Mouse (Mus musculus): Measurements from ENCODE around the gene Ypel4. TPM values are rescaled to one million over a fixed set of nuclear protein-coding genes. Genes with fewer than 3 reads are reported as not detected.

The Ypel4 gene
- polyA plus RNA-seq, 1 experiment from 2014 or later, result 7.9 TPM

MicroRNAs within 50 kb of the gene (microRNA counts, 519-probe panel; counts per million panel counts)
- 4,711 counts per million, percentile 98 among the panel's probes with 10 or more counts for microRNA mmu-miR-130a

Small RNA genes within 50 kb of the gene (microRNA-seq; reads per million reads assigned to microRNA genes)
- 20,345 reads per million, percentile 97 among the genes with 10 or more reads in this experiment for gene Mir130a (ENCODE audit: borderline number of aligned reads)

Other genes starting within 250 kb of the Ypel4 start
- 49.9 and 52.7 TPM in 2 replicates for gene Ctnnd1, start 83.3 kb upstream of the Ypel4 start, polyA plus RNA-seq (2015; fragmentation: Nextera tagmentation; extraction: Ambion mirVana)
- 0.16 and 0.27 TPM in 2 replicates for gene Btbd18, start 75.0 kb upstream of the Ypel4 start, polyA plus RNA-seq (2015; fragmentation: Nextera tagmentation; extraction: Ambion mirVana)
- gene Selenoh, start 63.3 kb upstream of the Ypel4 start, polyA plus RNA-seq (2015; fragmentation: Nextera tagmentation; extraction: Ambion mirVana), result 230 and 231 TPM in 2 replicates
- gene Gm28635, start 56.0 kb upstream of the Ypel4 start, polyA plus RNA-seq (2015; fragmentation: Nextera tagmentation; extraction: Ambion mirVana), result not detected in 2 replicates
- 31.3 and 34.0 TPM in 2 replicates for gene Med19, start 55.7 kb upstream of the Ypel4 start, polyA plus RNA-seq (2015; fragmentation: Nextera tagmentation; extraction: Ambion mirVana)
- 92.6 and 96.0 TPM in 2 replicates for gene Tmx2, start 54.9 kb upstream of the Ypel4 start, polyA plus RNA-seq (2015; fragmentation: Nextera tagmentation; extraction: Ambion mirVana)
- 28.1 and 28.9 TPM in 2 replicates for gene Zdhhc5, start 18.9 kb upstream of the Ypel4 start, polyA plus RNA-seq (2015; fragmentation: Nextera tagmentation; extraction: Ambion mirVana)
- 27.9 and 29.1 TPM in 2 replicates for gene Clp1, start 6.7 kb upstream of the Ypel4 start, polyA plus RNA-seq (2015; fragmentation: Nextera tagmentation; extraction: Ambion mirVana)
- 7.0 and 9.0 TPM in 2 replicates for gene Gm19426, start 9.6 kb downstream of the Ypel4 start, polyA plus RNA-seq (2015; fragmentation: Nextera tagmentation; extraction: Ambion mirVana)
- gene Serping1, start 41.4 kb downstream of the Ypel4 start, polyA plus RNA-seq (2015; fragmentation: Nextera tagmentation; extraction: Ambion mirVana), result 40.0 and 48.0 TPM in 2 replicates
- gene Ube2l6, start 64.8 kb downstream of the Ypel4 start, polyA plus RNA-seq (2015; fragmentation: Nextera tagmentation; extraction: Ambion mirVana), result 35.3 and 36.7 TPM in 2 replicates
- 0.33 and 0.53 TPM in 2 replicates for gene Smtnl1, start 88.6 kb downstream of the Ypel4 start, polyA plus RNA-seq (2015; fragmentation: Nextera tagmentation; extraction: Ambion mirVana)
- gene Timm10, start 92.9 kb downstream of the Ypel4 start, polyA plus RNA-seq (2015; fragmentation: Nextera tagmentation; extraction: Ambion mirVana), result 45.7 and 49.7 TPM in 2 replicates
- 13.7 and 15.8 TPM in 2 replicates for gene Slc43a1, start 104.8 kb downstream of the Ypel4 start, polyA plus RNA-seq (2015; fragmentation: Nextera tagmentation; extraction: Ambion mirVana)
- 1.1 and 2.0 TPM in 2 replicates for gene Rtn4rl2, start 152.7 kb downstream of the Ypel4 start, polyA plus RNA-seq (2015; fragmentation: Nextera tagmentation; extraction: Ambion mirVana)
- gene Slc43a3, start 202.5 kb downstream of the Ypel4 start, polyA plus RNA-seq (2015; fragmentation: Nextera tagmentation; extraction: Ambion mirVana), result 31.3 and 31.7 TPM in 2 replicates
- gene Prg2, start 246.4 kb downstream of the Ypel4 start, polyA plus RNA-seq (2015; fragmentation: Nextera tagmentation; extraction: Ambion mirVana), result not detected in 2 replicates